Mouse (Mus musculus) gastrocnemius, adult 2 months (tissue): ENCODE data around the gene Lsm5. TPM values are rescaled to one million over a fixed set of nuclear protein-coding genes. Genes with fewer than 3 reads are reported as not detected.

Experiments
- DNase-seq: peaks from one replicate; pipeline ENCODE4 v3.0.0; 2022
- H3K27ac ChIP-seq: fragments of 200-600 bp; 2 replicates; pipeline ENCODE4 v1.8.1; 2022; ENCODE audit warnings: mild to moderate bottlenecking
- H3K4me3 ChIP-seq: fragments of 200-600 bp; 2 replicates; pipeline ENCODE4 v1.8.1; 2022; ENCODE audit warnings: mild to moderate bottlenecking, moderate library complexity
- CTCF ChIP-seq: fragments of 200-600 bp; IDR thresholded peaks from 2 replicates; pipeline ENCODE4 v1.8.1; 2022; ENCODE audit warnings: antibody characterized with exemption, mild to moderate bottlenecking, moderate library complexity
- intact Hi-C: fragments of 180-260 bp; cut with DNase I; formaldehyde crosslinking; loops from one replicate; pipeline ENCODE4 v1.15.1; 2025
- long read RNA-seq, 2 experiments: library from polyadenylated mRNA; stranded (forward); transcript quantifications; one replicate each; pipeline ENCODE4 v2.0.0; 2021
- total RNA-seq, 2 experiments: library from RNA; stranded (reverse); gene quantifications; 2 replicates each; pipeline ENCODE4 v1.2.3; 2021

The Lsm5 gene
- 10 to 100 TPM; 15.5 to 17.5 TPM for total RNA-seq
- long read RNA-seq, experiment 1, transcript Lsm5-201 (5 exons, 494 nt): major isoform, 11 of 11 reads
- long read RNA-seq, experiment 1, partial matches to known transcripts: 0 of 11 reads
- long read RNA-seq, experiment 1, other reads (novel, unspliced or antisense): 0 of 11 reads
- long read RNA-seq, experiment 2, transcript Lsm5-201 (5 exons, 494 nt): major isoform, 12 of 12 reads
- long read RNA-seq, experiment 2, partial matches to known transcripts: 0 of 12 reads
- long read RNA-seq, experiment 2, other reads (novel, unspliced or antisense): 0 of 12 reads

- Histone ChIP-seq H3K27ac (peak within 1 kb of the TSS; percentile 84), H3K4me3 (peak within 1 kb of the TSS; percentile 100)
- TF ChIP-seq CTCF: no peak
- intact Hi-C loops: no loop called here
- peak; percentile 85 for DNase-seq
Measured at GRCm38 (mm10) chr6:56703931-56704900, at the start of gene Lsm5. Lsm5 (minus strand) TSS chr6:56704710.

DNA sequence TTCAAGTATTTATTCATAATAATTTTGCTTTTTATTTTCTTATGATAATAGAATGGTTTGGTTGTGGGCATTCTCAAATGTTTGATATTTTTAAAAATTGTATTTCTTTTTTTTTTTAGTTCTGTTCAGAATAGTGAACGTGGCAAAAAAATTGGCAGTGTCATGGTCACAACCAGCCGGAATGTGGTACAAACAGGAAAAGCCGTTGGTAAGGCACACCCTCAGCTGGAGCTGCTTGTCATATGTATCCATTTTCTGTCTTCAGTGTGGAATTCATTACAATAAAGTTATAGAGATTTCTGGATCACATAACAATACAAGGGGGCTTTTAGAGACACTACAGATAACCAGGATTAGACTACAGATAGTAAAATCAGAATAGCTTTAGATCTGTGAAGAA lies 49.2 kb upstream of the Lsm5 start:
- DNase-seq: no peak
- TF ChIP-seq CTCF: no peak
- intact Hi-C loops: no loop called here

DNA sequence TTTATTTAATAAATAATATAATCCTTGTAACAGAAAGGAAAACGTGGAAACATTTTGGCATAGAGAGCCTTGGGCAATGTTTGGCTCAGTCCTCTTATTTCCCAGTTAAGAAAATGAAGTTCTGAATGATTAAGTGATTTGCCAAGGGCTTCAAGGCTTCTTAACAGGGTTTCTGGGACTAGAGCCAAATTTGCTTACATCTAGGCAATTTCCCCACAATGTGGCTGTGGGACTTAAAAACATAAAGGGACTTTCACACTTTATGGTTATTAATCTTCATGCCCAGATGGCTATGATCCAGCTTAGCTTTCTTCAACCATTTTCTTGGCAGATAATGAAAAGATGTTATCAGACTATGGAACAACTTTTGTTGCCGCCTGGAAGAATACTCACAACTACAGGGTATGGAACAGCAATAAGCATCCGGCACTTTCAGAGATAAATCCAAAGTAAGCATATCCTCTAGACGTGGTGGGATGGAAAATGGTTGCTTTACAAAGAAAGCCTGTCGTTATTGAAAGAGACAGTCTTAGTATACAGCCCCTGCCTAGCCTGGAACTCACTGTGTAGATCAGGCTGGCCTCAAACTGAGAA lies 41.5 kb upstream of the Lsm5 start:
- no peak for DNase-seq
- no peak overlapping the region for H3K27ac ChIP-seq
- intact Hi-C loops: no loop called here
- H3K4me3 ChIP-seq: no peak overlapping the region
- TF ChIP-seq CTCF: no peak

More for the DNA sequence above, 49.2 kb upstream of the Lsm5 start:
- Histone ChIP-seq H3K27ac (no peak overlapping the region), H3K4me3 (no peak overlapping the region)

- no peak for TF ChIP-seq CTCF
- intact Hi-C loops: no loop called here
- no peak for DNase-seq
- H3K4me3 ChIP-seq: no peak overlapping the region
- no peak overlapping the region for H3K27ac ChIP-seq
Measured at GRCm38 (mm10) chr6:56732545-56732944, 28.0 kb upstream of the Lsm5 start.

GRCm38 (mm10) chr6:56720877-56721276 lies 16.4 kb upstream of the Lsm5 start:
- DNase-seq: no peak
- no peak overlapping the region for H3K4me3 ChIP-seq
- no peak overlapping the region for H3K27ac ChIP-seq
- intact Hi-C loops: no loop called here
- no peak for TF ChIP-seq CTCF

DNA sequence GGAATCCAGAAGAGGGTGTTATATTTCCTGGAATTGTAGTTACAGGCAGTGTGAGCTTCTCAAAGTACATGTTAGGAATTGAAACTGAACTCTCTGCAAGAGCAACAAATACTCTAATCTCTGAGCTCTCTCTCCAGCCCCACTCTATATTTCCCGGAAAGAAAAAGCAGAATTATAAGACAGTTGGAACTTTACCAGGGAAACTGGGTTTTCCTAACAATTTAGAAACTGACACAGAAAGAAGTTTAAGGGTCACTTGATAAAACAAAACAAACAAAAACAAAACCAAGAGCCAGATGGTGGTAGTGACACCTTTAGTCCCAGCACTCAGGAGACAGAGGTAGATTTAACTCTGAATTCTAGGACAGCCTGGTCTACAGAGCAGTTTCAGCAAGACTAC lies 14.6 kb upstream of the Lsm5 start:
- intact Hi-C loops: no loop called here
- no peak for DNase-seq
- no peak for TF ChIP-seq CTCF
- no peak overlapping the region for H3K27ac ChIP-seq
- H3K4me3 ChIP-seq: no peak overlapping the region

DNA sequence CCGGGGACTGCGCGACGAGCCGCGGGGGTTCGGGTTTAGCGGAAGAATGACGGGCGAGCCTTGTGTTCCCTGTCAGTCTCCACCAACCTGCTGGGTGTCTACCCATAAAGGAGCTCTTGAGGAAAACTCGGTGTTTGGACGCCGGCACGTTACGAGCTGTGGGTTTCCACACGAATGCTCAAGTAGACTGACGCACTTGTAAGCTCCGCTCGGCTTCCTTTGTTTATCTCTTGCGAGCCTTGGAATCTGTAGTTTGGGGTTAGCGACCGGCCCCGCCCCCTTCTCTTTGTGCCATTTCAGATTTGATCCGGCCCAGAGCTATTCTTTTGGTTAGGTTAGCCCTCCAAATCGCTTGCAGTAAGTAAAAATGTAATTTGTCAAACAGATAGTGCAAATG lies 10.8 kb upstream of the Lsm5 start:
- intact Hi-C loops: loop anchor here (2.0 kb wide), 1 partner anchor 82 kb away; the partner anchor contains the start of gene Kbtbd2
- Histone ChIP-seq H3K27ac (peak overlapping the region; percentile 97), H3K4me3 (peak overlapping the region; percentile 91)
- no peak for TF ChIP-seq CTCF
- no peak for DNase-seq

DNA sequence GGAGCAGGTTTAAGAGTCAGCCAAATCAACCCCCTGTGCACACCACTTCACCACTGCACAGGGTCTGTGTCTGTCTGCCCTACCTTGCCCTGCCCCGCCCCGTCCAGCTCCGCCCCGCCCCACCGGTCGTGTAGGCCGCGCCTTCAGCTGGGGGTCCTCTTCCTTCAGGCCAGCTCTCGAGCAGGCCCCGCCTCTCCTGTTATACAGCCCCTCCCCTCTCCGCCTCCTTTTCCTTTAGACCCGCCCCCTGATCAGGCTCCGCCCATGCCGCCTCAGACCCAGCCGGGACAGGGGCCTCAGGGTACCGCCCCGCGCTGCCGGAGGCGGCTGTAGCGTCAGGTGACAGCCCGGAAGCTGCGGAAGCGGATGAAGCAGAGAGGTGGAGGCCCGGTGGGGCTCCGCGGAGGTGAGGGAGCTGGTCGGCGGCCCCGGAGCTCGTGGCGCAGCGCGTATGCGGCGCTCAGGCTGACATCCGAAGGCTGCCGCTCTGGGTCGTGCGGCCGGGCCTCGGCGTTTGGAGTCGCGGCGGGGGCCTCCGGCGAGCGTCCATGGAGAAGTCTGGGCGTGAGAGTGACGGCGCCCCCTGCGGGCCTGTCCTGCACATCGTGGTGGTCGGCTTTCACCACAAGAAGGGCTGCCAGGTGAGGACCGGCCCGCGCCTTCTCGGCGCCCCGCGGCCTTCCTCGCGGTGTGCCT lies 10.2 kb upstream of the Lsm5 start, which contains the start of gene Avl9:
Avl9 (plus strand) TSS at position 326 of the 696 bp plus-strand sequence.
- H3K27ac ChIP-seq: peak within 1 kb of the TSS; percentile 97
- peak; percentile 91 for TF ChIP-seq CTCF
- peak; percentile 98 for DNase-seq
- H3K4me3 ChIP-seq: peak within 1 kb of the TSS; percentile 91
- intact Hi-C loops: loop anchor here (2.0 to 5.0 kb wide), 2 partner anchors 82 to 208 kb away; partner anchors contain the start of genes Kbtbd2, Nt5c3 and Vmn1r4

DNA sequence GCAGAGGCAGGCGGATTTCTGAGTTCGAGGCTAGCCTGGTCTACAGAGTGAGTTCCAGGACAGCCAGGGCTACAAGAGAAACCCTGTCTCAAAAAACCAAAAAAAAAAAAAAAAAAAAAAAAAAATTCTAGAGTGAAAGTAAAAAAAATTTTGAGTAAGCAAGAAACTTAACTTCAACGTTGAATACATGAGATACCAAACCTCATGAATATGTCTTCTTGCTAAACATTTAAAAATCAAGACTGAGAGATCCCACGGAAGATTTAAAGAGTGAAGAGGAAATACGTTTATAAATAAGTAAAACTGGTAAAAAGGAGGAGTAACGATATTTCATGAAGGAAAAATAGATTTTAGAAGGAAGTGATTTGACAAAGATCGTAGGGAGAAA lies 9.7 kb upstream of the Lsm5 start:
- Histone ChIP-seq H3K27ac (peak overlapping the region; percentile 97), H3K4me3 (peak overlapping the region; percentile 91)
- intact Hi-C loops: loop anchor here (2.0 to 5.0 kb wide), 2 partner anchors 83 to 208 kb away; partner anchors contain the start of genes Kbtbd2, Nt5c3 and Vmn1r4
- no peak for TF ChIP-seq CTCF
- no peak for DNase-seq

DNA sequence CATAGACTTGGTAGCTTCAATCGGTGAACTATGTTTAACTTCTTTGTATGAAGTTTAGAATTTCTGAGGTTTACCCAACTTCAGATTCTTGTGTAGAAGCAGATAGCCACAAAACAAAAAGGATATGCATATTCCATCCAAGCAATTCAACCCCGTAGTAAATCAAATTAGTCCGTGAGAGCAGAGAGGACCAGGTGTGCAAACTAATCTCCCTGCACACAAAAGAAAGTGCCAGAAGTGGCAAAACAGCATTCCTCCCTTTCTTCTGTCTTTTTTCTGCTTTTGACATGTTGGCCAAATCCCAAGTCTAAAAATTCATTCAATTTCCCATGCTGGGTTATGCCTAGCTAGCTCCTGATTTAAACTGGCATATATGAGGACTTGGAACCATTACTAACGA lies 12.1 kb downstream of the Lsm5 start:
- no peak overlapping the region for H3K4me3 ChIP-seq
- no peak for DNase-seq
- intact Hi-C loops: no loop called here
- no peak for TF ChIP-seq CTCF
- no peak overlapping the region for H3K27ac ChIP-seq

- peak; percentile 80 for TF ChIP-seq CTCF
- Histone ChIP-seq H3K4me3 (no peak overlapping the region), H3K27ac (no peak overlapping the region)
- peak; percentile 57 for DNase-seq
- intact Hi-C loops: loop anchor here (2.0 kb wide), 2 partner anchors 210 to 624 kb away; no protein-coding TSS in a partner anchor
Measured at GRCm38 (mm10) chr6:56691205-56691604, 13.3 kb downstream of the Lsm5 start.

DNA sequence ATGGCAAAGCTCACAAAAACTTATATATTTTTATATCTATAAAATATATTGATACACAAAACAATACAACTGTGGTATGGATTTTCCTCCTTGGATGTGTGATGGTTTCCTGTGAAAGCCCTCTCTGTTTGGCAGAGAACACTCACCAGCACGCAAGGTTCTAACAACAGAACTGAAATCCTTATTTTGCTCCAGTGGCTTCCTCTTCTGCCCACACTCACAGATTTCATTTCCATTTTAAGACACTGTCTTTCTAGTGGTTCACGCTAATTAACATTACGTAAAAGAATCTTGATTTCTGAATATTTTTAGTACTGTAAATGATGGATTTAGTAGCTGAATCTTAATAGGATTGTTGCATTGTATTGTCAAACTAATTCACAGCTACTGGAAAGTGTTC lies 16.3 kb downstream of the Lsm5 start:
- intact Hi-C loops: no loop called here
- no peak for TF ChIP-seq CTCF

More for the DNA sequence above, 16.3 kb downstream of the Lsm5 start:
- no peak overlapping the region for H3K27ac ChIP-seq
- DNase-seq: no peak
- H3K4me3 ChIP-seq: no peak overlapping the region
